Mouse (Mus musculus): Measurements from ENCODE around the gene Mfn1. TPM values are rescaled to one million over a fixed set of nuclear protein-coding genes. Genes with fewer than 3 reads are reported as not detected.

The Mfn1 gene
- polyA plus RNA-seq, 1 experiment from 2014 or later, result 34.4 TPM

DNA sequence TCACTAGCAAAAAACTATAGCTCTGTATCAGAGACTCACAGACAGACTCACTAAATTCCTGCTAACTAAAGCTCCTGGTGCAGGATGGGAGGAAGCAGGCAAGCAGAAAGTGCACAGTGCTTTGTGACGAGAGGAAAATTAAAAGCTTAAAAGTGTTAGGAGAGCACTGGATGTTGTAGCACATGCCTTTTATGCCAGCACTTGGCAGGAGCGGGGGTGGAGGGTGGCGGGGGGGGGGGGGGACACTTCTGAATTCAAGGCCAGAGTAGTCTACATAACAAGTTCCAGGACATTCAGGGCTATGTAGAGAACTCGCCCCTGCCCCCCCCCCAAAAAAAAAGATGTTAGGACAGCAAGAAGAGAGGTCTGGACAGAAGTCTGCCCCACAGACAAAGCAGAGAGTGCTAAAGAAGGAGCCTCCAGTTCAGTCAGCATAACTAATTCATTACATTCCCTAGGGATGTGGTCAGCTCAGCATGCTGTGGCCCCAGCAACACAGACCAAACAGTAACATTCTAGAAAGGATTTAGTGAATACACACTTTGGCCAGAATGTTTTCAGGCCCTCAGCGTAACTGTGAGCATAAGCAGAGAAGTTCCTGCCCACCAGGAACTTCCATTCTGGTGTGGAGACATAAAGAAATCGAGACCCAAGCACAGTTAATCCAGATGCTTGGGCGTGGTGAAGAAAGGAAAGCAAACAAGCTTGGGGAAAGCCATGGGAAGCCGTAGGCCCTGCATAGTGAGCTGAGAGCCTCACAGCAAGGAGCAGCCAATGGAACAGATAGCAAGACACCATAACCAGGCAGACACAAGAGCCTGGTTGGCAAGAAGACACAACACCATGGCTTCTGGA is 33.2 kb upstream of the Mfn1 start:
- no peak overlapping the region for H3K4me3 ChIP-seq
- H3K9ac ChIP-seq (replicated peaks), result no peak overlapping the region
- WGBS, result 30% methylated on average over 8 of the region's 8 CpGs
- no peaks in the 10 kb centered on the region for H3K27me3 ChIP-seq
- peak; percentile 74 for ATAC-seq (replicated peaks)
- 0 out of 2 replicates have a peak, but pooled peaks cover 2% of the 10 kb centered on the region for H3K4me1 ChIP-seq
- H3K36me3 ChIP-seq, result no peaks in the 10 kb centered on the region
- no peak overlapping the region for H3K4me2 ChIP-seq (replicated peaks)
- H3K9me3 ChIP-seq, result no peaks in the 10 kb centered on the region
- H3K27ac ChIP-seq (replicated peaks), result no peak overlapping the region

DNA sequence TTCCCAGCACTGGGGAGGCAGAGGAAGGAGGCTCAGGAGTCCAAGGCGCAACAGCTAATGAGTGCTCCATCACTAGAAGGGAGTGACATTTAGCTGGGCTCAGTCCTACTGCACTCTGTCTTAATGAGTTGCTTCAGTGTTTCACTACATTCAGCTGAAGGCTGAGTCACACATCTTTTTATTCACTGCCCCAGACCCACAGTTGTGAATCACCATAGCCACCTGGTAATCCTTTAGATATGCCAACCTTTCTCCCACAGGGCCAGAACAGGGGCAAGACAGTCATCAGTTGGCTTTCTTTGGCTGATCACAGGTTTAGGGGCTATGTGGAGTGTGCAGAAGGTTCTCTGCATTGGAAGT is 32.6 kb upstream of the Mfn1 start:
- Histone ChIP-seq H3K27me3 (no peaks in the 10 kb centered on the region), H3K4me3 (no peak overlapping the region), H3K4me1 (0 out of 2 replicates have a peak, but pooled peaks cover 2% of the 10 kb centered on the region), H3K9me3 (no peaks in the 10 kb centered on the region), H3K9ac (replicated peaks) (no peak overlapping the region), H3K27ac (replicated peaks) (no peak overlapping the region), H3K36me3 (no peaks in the 10 kb centered on the region), H3K4me2 (replicated peaks) (no peak overlapping the region)
- WGBS, result 94% methylated on average over 1 of the region's 1 CpGs
- no peak for ATAC-seq (replicated peaks)

DNA sequence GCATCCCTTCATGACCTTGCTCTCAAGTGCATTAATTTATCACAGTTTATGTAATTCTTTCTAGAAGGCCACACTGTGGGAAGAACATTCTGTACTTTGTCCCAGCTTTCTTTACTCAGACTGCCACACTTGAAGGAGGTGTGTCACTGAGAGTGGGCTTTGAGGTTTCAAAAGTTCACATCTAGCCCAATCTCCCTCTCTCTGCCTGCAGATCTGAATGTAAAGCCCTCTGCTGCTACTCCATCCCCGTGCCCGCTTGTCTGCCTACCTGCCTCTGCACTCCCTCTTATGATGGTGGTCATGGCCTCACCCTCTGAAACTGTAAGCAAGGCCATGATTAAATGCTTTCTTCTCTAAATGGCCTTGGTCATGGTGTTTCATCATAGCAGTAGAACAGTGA is 28.9 kb upstream of the Mfn1 start:
- 94% methylated on average over 2 of the region's 2 CpGs for WGBS
- Histone ChIP-seq H3K27ac (replicated peaks) (no peak overlapping the region), H3K4me1 (0 out of 2 replicates have a peak, but pooled peaks cover 2% of the 10 kb centered on the region), H3K27me3 (no peaks in the 10 kb centered on the region), H3K36me3 (no peaks in the 10 kb centered on the region), H3K9ac (replicated peaks) (no peak overlapping the region), H3K4me2 (replicated peaks) (no peak overlapping the region), H3K9me3 (no peaks in the 10 kb centered on the region), H3K4me3 (no peak overlapping the region)
- no peak for ATAC-seq (replicated peaks)

DNA sequence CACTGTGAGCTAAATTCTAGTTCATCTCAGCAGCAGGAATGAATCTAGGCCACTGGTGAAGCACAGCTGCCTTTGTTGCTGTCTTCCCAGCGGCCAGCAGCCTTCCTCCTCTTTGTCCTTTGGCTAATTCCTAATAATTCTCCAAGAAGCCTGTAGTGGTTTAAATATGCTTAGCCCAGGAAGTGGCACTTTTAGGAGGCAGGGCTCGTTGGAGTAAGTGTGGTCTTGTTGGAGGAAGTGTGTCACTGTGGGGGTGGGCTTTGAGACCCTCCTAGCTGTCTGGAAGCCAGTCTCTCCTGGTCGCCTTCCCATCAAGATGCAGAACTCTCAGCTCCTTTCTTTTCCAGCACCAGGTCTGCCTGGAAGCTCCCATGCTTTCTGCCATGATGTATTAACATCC is 23.4 kb upstream of the Mfn1 start:
- H3K4me1 ChIP-seq, result peaks cover 10% of the 10 kb centered on the region
- no peaks in the 10 kb centered on the region for H3K36me3 ChIP-seq
- H3K9me3 ChIP-seq, result no peaks in the 10 kb centered on the region
- no peak overlapping the region for H3K27ac ChIP-seq (replicated peaks)
- ATAC-seq (replicated peaks), result no peak
- no peak overlapping the region for H3K9ac ChIP-seq (replicated peaks)
- no peaks in the 10 kb centered on the region for H3K27me3 ChIP-seq
- H3K4me2 ChIP-seq (replicated peaks), result no peak overlapping the region
- H3K4me3 ChIP-seq, result no peak overlapping the region
- WGBS, result 70% methylated on average over 3 of the region's 3 CpGs

DNA sequence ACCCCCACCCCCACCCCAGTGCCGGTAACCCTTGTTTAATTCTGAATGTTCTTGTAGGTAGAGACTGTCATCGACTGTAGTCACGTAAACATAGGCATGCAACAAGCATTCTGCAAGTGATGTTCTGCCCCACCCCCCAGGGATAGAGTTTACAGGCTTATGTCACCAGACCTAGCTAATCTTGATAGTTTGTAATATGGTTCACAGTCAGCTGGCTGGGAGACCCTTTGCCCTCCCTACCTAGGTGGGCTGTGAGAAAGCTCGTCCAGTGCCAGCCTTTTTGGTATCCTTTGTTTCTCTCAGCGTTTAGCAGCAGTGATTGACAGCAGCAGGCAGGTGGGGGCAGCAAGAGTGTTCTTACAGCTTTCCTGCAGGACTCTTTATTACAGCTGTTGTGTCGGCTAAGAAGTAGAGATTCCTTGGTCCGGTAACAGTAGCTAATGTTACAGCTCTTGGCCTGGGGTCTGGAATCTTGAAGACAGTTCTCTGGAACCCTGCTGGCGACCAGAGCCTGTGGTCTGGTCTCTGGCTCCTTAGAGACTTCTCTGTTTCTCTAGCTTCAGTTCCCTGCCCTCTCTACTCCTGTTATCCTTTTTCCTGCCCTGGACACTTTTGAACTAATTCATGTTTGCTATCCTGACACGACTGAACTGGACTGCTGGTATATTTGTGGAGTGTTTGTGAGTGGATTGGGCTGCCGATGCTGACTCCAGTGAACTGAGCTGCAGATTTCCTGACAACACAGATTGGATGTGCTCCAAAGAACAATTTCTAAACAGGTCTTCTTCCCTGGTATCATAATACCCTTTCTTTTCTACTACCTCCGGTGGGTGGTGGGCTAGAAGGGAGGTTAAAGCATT is 22.7 kb upstream of the Mfn1 start:
- no peak overlapping the region for H3K9ac ChIP-seq (replicated peaks)
- no peaks in the 10 kb centered on the region for H3K36me3 ChIP-seq
- H3K9me3 ChIP-seq, result no peaks in the 10 kb centered on the region
- no peak for ATAC-seq (replicated peaks)
- no peak overlapping the region for H3K4me3 ChIP-seq
- WGBS, result 56% methylated on average over 11 of the region's 11 CpGs
- H3K4me2 ChIP-seq (replicated peaks), result no peak overlapping the region
- no peak overlapping the region for H3K27ac ChIP-seq (replicated peaks)
- H3K27me3 ChIP-seq, result no peaks in the 10 kb centered on the region
- peaks cover 17% of the 10 kb centered on the region for H3K4me1 ChIP-seq

DNA sequence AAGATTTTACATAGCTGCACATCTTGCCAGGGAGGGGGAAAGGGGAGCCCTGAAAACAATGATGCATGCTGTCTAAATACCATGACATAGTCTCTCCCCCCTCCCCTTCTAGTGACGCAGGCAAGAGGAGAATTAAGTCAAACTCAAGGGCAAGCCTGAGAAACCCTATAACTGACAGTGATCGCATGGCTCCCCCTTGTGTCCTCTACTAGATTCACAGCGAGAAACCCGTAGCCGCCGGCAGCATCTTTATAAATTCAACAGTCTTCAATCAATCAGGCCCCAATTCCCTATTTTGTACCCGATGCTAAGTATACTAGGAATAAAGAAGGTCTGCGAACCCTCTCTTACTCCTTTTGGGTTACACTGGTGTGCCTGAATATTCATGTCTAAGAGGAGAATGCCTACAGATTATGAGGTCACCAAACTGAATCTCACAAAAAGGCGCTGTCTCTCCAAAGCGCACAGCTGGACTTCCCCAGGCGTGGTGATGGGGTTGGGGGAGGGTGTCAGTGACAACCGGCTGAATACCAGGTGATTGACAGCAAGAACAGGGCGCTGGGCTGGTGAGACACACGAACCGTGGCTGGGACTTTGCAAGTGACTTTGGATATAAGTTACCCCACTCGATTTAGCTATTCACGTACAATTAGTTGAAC is 20.5 kb upstream of the Mfn1 start:
- H3K4me3 ChIP-seq, result peak overlapping the region; percentile 19
- H3K9me3 ChIP-seq, result no peaks in the 10 kb centered on the region
- H3K9ac ChIP-seq (replicated peaks), result no peak overlapping the region
- WGBS, result 1% methylated on average over 17 of the region's 17 CpGs
- no peaks in the 10 kb centered on the region for H3K27me3 ChIP-seq
- no peak overlapping the region for H3K27ac ChIP-seq (replicated peaks)
- peaks cover 29% of the 10 kb centered on the region for H3K4me1 ChIP-seq
- peak overlapping the region; percentile 44 for H3K4me2 ChIP-seq (replicated peaks)
- H3K36me3 ChIP-seq, result 0 out of 2 replicates have a peak, but pooled peaks cover 2% of the 10 kb centered on the region
- ATAC-seq (replicated peaks), result peak; percentile 36

DNA sequence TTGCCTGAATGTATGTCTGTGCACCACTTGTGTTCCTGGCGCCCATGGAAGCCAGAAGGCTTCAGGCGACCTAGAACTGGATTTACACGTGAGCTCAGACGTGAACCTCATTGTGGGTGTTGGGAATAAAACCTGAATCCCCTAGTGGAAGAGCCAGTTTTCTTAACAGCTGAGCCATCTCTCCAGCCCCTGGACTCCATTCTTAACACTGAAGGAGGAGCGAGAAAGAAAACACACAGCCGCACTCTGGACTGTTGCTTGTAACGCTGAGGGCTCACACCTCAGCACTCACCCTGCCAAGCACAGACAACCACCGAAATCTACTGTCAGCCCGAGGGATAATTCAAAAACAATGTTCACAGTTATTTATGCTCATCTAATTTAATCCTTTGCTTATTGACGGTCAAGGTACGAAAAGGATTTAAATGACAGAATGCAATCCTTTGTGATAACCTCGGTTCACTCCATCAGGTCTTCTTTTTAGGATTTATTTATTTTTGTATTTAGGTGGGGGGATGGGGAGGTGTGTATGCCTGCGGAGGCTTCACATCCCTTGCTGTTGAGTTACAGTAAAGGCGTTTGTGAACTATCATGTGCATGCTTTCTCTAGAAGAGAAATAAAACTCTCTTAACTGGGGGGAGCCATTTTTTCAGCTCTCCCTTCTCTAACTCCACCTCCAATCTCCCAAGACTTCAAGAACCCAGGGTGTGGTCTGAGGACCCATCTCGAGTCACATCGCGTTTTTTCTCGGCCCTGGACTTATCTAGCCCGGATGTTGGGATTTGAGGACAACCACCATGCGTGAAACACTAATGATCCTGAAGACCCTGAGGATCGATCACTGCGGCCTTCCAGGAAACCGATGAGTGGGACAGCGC is 19.5 kb upstream of the Mfn1 start, which contains the start of gene Zfp639:
Gene Zfp639, plus strand, starts transcription at position 764 of the 879 bp plus-strand sequence.
- ATAC-seq (replicated peaks), result no peak; the same call in none of the 2 replicates
- WGBS, result 7% methylated on average over 24 of the region's 24 CpGs
- Histone ChIP-seq H3K4me2 (replicated peaks) (peak within 1 kb of the TSS; percentile 68), H3K4me1 (peaks cover 29% of the 10 kb centered on the region), H3K36me3 (peaks cover 5% of the 10 kb centered on the region; the same call in 1 of the 2 replicates), H3K9ac (replicated peaks) (peak within 1 kb of the TSS; percentile 96), H3K27me3 (no peaks in the 10 kb centered on the region), H3K9me3 (no peaks in the 10 kb centered on the region), H3K4me3 (peak within 1 kb of the TSS; percentile 91), H3K27ac (replicated peaks) (peak within 1 kb of the TSS; percentile 76)

DNA sequence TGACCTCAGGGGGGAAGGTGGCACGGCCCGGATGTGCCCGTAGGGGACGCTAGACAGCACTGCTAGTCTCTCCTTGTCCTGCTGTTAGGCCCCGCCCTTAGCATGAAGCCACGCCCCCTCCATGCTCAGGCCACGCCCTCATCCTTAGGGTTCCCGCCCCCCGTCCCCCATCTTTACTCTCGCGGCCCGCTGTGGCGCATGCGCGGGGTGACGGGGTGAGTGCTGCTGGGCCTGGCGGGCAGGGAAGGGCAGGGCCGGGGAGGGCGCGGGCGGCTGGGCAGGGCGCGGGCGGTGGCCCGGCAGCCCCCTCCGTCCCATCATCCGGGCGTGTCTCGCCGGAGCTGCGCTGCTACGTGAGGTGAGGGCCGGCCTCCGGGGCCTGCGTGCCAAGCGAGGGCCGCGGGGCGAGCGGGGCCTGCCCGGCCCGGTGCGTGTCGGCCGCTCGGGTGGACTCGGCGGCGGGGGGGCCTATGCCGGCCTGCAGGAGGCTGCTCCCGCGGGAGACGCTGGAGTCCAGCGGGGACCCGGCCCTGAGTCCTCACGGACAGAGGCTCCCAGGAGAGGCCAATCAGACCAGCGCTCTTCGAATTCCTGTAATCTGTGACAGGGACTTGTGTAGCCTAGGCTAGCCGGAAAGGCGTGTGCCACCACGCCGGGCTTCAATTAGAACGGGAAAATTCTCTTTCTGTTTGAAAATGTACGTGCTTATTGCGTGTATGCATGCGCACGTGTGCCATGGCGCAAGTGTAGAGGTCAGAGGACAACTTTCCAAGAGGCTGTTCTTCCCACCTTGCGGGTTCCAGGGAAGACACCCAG is 18.7 kb upstream of the Mfn1 start:
- Histone ChIP-seq H3K4me1 (peaks cover 29% of the 10 kb centered on the region), H3K9ac (replicated peaks) (peak overlapping the region; percentile 96), H3K27ac (replicated peaks) (peak overlapping the region; percentile 76), H3K36me3 (peaks cover 9% of the 10 kb centered on the region), H3K4me2 (replicated peaks) (peak overlapping the region; percentile 68), H3K9me3 (no peaks in the 10 kb centered on the region), H3K4me3 (peak overlapping the region; percentile 91), H3K27me3 (no peaks in the 10 kb centered on the region)
- peak; percentile 90 for ATAC-seq (replicated peaks)
- WGBS, result under 1% methylated on average over 57 of the region's 69 CpGs

DNA sequence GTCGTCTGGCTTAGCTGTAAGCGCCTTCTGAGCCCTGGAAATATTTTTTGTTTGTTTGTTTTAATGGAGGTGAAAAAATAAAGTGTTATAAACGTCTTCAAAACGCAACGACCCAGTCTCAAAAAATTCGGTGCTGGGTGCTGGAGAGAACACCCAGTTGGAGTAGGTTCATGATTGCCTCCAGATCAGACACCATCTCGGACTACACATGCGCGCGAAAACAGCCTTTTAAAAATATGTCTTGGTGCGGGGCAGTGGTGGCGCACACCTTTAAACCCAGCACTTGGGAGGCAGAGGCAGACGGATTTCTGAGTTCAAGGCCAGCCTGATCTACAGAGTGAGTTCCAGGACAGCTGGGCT is 18.1 kb upstream of the Mfn1 start:
- Histone ChIP-seq H3K4me3 (peak overlapping the region; percentile 91), H3K27me3 (no peaks in the 10 kb centered on the region), H3K9ac (replicated peaks) (peak overlapping the region; percentile 96), H3K4me1 (peaks cover 29% of the 10 kb centered on the region), H3K9me3 (no peaks in the 10 kb centered on the region), H3K4me2 (replicated peaks) (peak overlapping the region; percentile 68), H3K36me3 (peaks cover 14% of the 10 kb centered on the region), H3K27ac (replicated peaks) (no peak overlapping the region; the same call in 1 of the 2 replicates)
- ATAC-seq (replicated peaks), result no peak
- WGBS, result 3% methylated on average over 13 of the region's 13 CpGs

DNA sequence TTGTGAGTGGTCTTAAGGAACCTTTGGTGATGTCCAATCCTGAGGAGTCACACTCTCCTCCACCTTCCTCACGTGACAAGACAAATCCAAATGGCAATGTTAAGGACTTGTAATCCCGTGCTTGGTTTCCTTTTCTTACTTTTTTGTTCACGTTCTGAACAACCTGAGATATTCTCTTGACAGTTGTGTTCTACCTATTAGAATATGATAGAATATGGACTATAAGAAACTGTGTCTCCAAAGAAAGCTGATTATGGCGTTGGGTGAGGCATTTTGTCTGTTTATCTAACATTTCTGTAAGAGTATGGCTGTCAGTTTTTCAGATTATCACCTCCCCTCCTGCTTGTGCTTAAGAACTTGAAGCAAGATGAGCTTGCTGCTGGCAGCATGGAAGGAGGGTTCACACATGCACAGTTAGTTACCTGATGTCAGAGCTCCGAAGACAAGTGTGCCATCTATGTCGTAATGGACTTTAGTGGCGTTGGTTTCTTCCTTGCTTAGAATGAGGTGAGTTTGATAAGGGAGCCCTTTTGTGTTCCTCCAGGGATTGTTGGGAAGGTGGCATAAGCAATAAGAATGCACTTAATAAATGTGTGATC is 16.5 kb upstream of the Mfn1 start:
- 92% methylated on average over 7 of the region's 7 CpGs for WGBS
- no peak for ATAC-seq (replicated peaks)
- H3K36me3 ChIP-seq, result peaks cover 20% of the 10 kb centered on the region

More for the DNA sequence above, 16.5 kb upstream of the Mfn1 start:
- no peak overlapping the region for H3K27ac ChIP-seq (replicated peaks)
- peaks cover 29% of the 10 kb centered on the region for H3K4me1 ChIP-seq
- H3K9ac ChIP-seq (replicated peaks), result no peak overlapping the region
- no peaks in the 10 kb centered on the region for H3K27me3 ChIP-seq
- no peak overlapping the region for H3K4me3 ChIP-seq
- no peaks in the 10 kb centered on the region for H3K9me3 ChIP-seq
- no peak overlapping the region for H3K4me2 ChIP-seq (replicated peaks)
